ENCODE assay signal across 12 mouse cellular contexts in the genomic region with DNA sequence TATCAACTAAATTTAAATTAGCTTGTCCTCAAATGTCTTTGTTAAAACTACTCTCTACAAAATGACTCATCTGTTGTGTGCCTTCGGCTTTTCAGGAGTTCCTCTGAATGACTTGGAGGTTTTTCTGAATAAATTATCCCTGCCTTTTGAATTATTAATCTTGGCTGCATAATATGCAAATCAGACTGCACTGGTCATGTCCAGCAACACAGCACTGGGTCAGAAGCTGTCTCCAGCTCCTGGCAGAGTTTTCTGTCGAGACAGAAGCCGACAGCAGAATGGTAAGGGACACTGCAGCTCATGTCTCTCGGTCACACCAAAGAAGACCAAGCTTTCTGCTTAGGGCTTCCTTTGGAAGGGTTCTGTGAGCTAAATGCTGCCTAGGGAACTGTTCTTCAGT. TPM values are rescaled to one million over a fixed set of nuclear protein-coding genes. Genes with fewer than 3 reads are reported as not detected.
DNase-seq lines count a peak whose midpoint lies in the region; ATAC-seq and TF ChIP-seq lines count a peak whose summit lies in the region.
"Had no signal": no experiment of that assay in that cellular context is flagged by ENCODE, and none has a peak within 500 bp of the region (broad histone marks: within the 10 kb centered on the region; RNA-seq: fewer than 3 reads in every experiment).

A gene (plus strand): TSS at position 222 of the 400 bp plus-strand sequence.

- no peaks in the 10 kb centered on the region; the same call in 1 of the 2 replicates for H3K4me1 ChIP-seq in heart, embryonic 10.5 days
- H3K4me1 ChIP-seq in hindbrain, embryonic 11.5 days (replicated peaks; ENCODE audit: control insufficient read depth, insufficient read depth, low read length), result no peaks in the 10 kb centered on the region
- H3K4me1 ChIP-seq: limb, embryonic 10.5 days had no signal

- no peak within 1 kb of the TSS for H3K9ac ChIP-seq in hindbrain, embryonic 11.5 days (ENCODE audit: low read depth, low read length)

- H3K4me3 ChIP-seq in heart, embryonic 10.5 days, result no peak within 1 kb of the TSS
- H3K4me3 ChIP-seq in hindbrain, embryonic 11.5 days (ENCODE audit: low read depth, low read length), result no peak within 1 kb of the TSS
- H3K4me3 ChIP-seq: limb, embryonic 10.5 days had no signal

- no peaks in the 10 kb centered on the region for H3K9me3 ChIP-seq in heart, embryonic 10.5 days
- no peaks in the 10 kb centered on the region for H3K9me3 ChIP-seq in hindbrain, embryonic 11.5 days (ENCODE audit: control insufficient read depth, low read length)
- H3K9me3 ChIP-seq: limb, embryonic 10.5 days had no signal

- ATAC-seq in hindbrain, embryonic 11.5 days (ENCODE audit: low FRiP score), result peak; percentile 88

- peak; percentile 29 to 30 for DNase-seq in heart, adult 18-20 months
- DNase-seq in heart, embryonic 10.5 days (ENCODE audit: low spot score), result no peak
- peak; percentile 49 for DNase-seq in brain, embryonic 14.5 days (ENCODE audit: low read depth)
- DNase-seq in hindbrain, embryonic 11.5 days (ENCODE audit: low spot score), result peak; percentile 30
- DNase-seq in kidney, postnatal 4 days, result peak; percentile 36 to 58
- no peak for DNase-seq in thymus, postnatal 36 days
- no peak for DNase-seq in layer of hippocampus, adult 11-12 months (ENCODE audit: low spot score)
- DNase-seq in c-Kit-positive CD71-positive TER-119-positive erythroid progenitor cells, embryonic 14.5 days (ENCODE audit: low spot score), result no peak
- DNase-seq: thymus, adult 2 months had no signal

- H3K36me3 ChIP-seq in heart, embryonic 10.5 days, result no peaks in the 10 kb centered on the region
- H3K36me3 ChIP-seq in hindbrain, embryonic 11.5 days (ENCODE audit: control insufficient read depth, insufficient read depth, low read length), result no peaks in the 10 kb centered on the region
- H3K36me3 ChIP-seq: limb, embryonic 10.5 days had no signal

- no peak for TF ChIP-seq POLR2A in brain, embryonic 14.5 days (IDR thresholded peaks at IDR 0.05; ENCODE audit: borderline replicate concordance, extremely low read depth, insufficient read depth, insufficient read length, poor library complexity, severe bottlenecking)

- TF ChIP-seq CTCF in brain, embryonic 14.5 days (IDR thresholded peaks at IDR 0.05; ENCODE audit: borderline replicate concordance, extremely low read depth, insufficient read depth, insufficient read length), result no peak

- no peaks in the 10 kb centered on the region for H3K27me3 ChIP-seq in heart, embryonic 10.5 days (ENCODE audit: insufficient read depth, poor library complexity, severe bottlenecking)
- no peaks in the 10 kb centered on the region for H3K27me3 ChIP-seq in hindbrain, embryonic 11.5 days (ENCODE audit: control insufficient read depth, insufficient read depth, low read length)

- WGBS in heart, embryonic 10.5 days, result 66% methylated on average over 4 of the region's 4 CpGs
- WGBS in hindbrain, embryonic 11.5 days, result 49% methylated on average over 4 of the region's 4 CpGs

- H3K4me2 ChIP-seq in hindbrain, embryonic 11.5 days (replicated peaks; ENCODE audit: low read depth, low read length), result no peak within 1 kb of the TSS

- H3K27ac ChIP-seq in heart, embryonic 10.5 days, result no peak within 1 kb of the TSS
- H3K27ac ChIP-seq in hindbrain, embryonic 11.5 days (ENCODE audit: low read depth, low read length), result no peak within 1 kb of the TSS
- H3K27ac ChIP-seq: limb, embryonic 10.5 days had no signal

RNA-seq across cellular contexts. Expression of the gene that starts here (rescaled TPM):
- under 1 TPM in 1 of 2 experiments, not detected in 1; 0.67 TPM for total RNA-seq in heart, adult 18-20 months (2021)
- polyA plus RNA-seq in heart, embryonic 10.5 days (2016; fragmentation: Nextera tagmentation; extraction: Ambion mirVana), result not detected in 2 replicates
- 0.05 TPM in 1 of 2 replicates, not detected in the other for polyA plus RNA-seq in brain, embryonic 14.5 days (2012; rRNA removed)
- 0.18 and 0.36 TPM in 2 replicates for polyA plus RNA-seq in hindbrain, embryonic 11.5 days (2014; fragmentation: Nextera tagmentation; extraction: Ambion mirVana)
- total RNA-seq: ES-E14; hematopoietic stem cell, adult 5-6 weeks had no signal
- polyA plus RNA-seq: limb, embryonic 10.5 days had no signal

Comparison
In these comparisons a context has a peak if more than half of its experiments do, and no peak if none do; other contexts are left out.
1. Peak in DNase-seq in heart, adult 18-20 months; RNA of the gene not detected or under 1 TPM.
2. Peak in DNase-seq in brain, embryonic 14.5 days; RNA of the gene not detected or under 1 TPM.
3. Peak in DNase-seq and ATAC-seq in hindbrain, embryonic 11.5 days; RNA of the gene not detected or under 1 TPM.
4. DNase-seq: peak in kidney, postnatal 4 days (2 of 2); none in heart, embryonic 10.5 days (single experiment), thymus, postnatal 36 days (0 of 2), layer of hippocampus, adult 11-12 months (single experiment) and c-Kit-positive CD71-positive TER-119-positive erythroid progenitor cells, embryonic 14.5 days (single experiment).